Mouse (Mus musculus) bone marrow, adult 2 months (tissue): ENCODE data around the gene Galnt6. TPM values are rescaled to one million over a fixed set of nuclear protein-coding genes. Genes with fewer than 3 reads are reported as not detected.
A peak's percentile ranks its signal among the peaks of the same experiment; 100 is the strongest.
"Not testable (repeated sequence)": the region's sequence is repeated elsewhere in the genome, so short reads cannot be mapped to it uniquely, and the experiment has no call there.

Experiments used
- H3K27ac ChIP-seq: fragments of 200-500 bp; 2 replicates; pipeline ENCODE4 v1.5.1; 2012; ENCODE audit warnings: low read depth, mild to moderate bottlenecking, control low read depth, inconsistent platforms, low read length; ENCODE audit not compliant: control insufficient read depth, poor library complexity, insufficient read depth
- H3K4me1 ChIP-seq: fragments of 200-500 bp; 2 replicates; pipeline ENCODE4 v1.6.1; 2011; ENCODE audit warnings: low read length; ENCODE audit not compliant: control insufficient read depth, insufficient read depth
- H3K4me3 ChIP-seq: fragments of 200-500 bp; replicated peaks from 2 replicates; pipeline ENCODE3; 2011; ENCODE audit warnings: mild to moderate bottlenecking, low read depth, low read length, control low read depth; ENCODE audit not compliant: control insufficient read depth
- CTCF ChIP-seq: fragments of 200-500 bp; IDR thresholded peaks from 2 replicates; pipeline ENCODE4 v1.5.1; 2011; ENCODE audit warnings: low read length, control low read depth; ENCODE audit not compliant: control insufficient read depth, insufficient read depth
- POLR2A ChIP-seq: fragments of 200-500 bp; IDR thresholded peaks from 2 replicates; pipeline ENCODE4 v1.6.1; 2011; ENCODE audit warnings: low read depth, mild to moderate bottlenecking, control low read depth, low read length, borderline replicate concordance; ENCODE audit not compliant: control insufficient read depth
- WGBS: fragments of 180-500 bp; shearing (Covaris S2); methylation state at CpG from one replicate; pipeline ENCODE4 v1.1.7; 2018; 5-methylcytosine and 5-hydroxymethylcytosine counted together
- polyA plus RNA-seq: library from polyadenylated mRNA; stranded (reverse); fragments of >200 nt; gene quantifications from 2 replicates; pipeline ENCODE4 v1.2.4, GENCODE M21; 2011; ENCODE audit warnings: low replicate concordance; ENCODE audit not compliant: missing spikeins, insufficient read depth, insufficient read length

Gene Galnt6
- polyA plus RNA-seq, result 4.4 and 11.8 TPM in 2 replicates

DNA sequence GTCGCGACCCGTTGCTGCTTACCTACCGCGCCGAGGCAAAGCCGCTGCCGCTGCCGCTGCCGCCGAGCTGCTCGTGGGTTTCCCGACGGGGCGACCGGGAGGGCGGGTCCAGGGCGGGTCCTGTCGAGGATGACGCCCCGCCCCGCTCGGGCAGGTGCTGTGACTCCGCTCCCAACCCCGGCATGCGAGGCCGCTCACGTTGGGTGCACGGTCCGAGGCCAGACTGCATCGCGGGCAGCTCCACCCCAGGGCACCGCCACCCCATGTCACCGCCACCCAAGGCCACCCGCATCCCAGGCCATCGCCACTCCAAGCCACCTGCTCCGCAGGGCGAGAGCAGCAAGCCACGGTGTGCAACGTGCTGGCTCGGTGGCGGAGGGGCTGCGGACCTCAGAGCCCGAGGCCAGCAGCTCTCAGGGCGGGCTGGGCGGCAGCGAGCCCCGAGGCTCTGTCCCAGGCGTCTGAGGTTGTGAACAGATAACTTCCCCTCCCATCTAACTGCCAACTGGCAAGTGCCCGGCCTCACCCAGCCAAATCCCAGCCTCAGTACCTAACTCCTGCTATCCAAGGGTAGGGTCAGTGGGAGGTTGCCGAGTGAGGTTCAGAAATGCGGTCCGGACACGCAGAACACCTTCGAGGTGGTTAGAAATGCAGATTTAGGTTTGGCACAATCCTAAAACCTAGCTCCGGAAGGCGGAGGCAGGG, at the start of gene Galnt6:
Galnt6 (minus strand) TSS at position 96 of the 705 bp plus-strand sequence.
- H3K27ac ChIP-seq, result peak within 1 kb of the TSS; percentile 47
- 13% methylated on average over 49 of the region's 57 CpGs for WGBS

DNA sequence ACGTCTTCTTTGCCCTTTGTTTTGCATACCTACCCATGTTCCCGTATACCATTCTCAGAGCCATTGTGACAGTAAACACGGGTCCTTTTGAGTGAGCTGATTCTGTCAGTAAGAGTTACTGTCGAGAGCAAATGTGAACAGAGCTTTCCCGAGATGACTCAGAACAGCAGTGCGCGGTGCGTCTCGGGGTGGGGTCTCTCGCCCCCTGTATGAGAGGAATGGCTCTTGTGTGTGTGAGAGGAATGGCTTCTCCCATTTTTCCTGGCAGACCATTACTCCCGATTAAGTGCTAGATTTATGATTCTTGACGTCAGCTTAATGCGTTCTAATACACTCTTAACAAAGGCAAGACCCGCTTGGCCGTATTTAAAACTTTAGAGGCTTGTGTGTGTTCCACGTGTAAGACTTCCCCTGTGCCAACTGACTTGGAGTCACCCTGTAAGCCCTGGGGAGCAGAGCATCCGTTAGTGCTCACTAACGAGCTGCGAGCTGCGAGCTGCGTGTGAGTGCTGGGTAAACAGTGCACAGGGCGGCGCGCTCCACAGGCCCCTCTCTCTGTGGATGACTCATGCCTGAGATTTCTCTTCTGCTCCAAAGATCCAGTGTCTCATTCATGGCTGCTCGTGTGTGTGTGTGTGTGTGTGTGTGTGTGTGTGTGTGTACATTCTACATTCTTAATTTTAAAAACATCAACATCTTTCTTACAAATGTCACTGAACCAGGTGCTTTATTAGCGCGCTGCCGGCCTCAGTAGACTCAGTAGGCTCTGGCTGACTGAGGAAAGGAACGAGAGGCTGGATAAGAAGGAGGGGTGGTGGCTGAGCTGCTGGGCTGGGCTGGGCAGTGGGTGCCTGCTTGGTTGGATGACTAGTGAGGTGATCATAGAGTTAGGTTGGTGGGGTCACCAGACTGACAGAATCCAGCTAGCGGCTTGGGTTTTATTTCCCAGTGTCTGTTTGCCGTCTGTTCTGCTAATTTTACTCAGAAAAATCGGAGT, 48.1 kb upstream of the Galnt6 start:
- no peak for TF ChIP-seq CTCF
- H3K4me3 ChIP-seq, result no peak overlapping the region
- H3K27ac ChIP-seq, result no peak overlapping the region; the same call in 1 of the 2 replicates
- H3K4me1 ChIP-seq, result no peaks in the 10 kb centered on the region
- 75% methylated on average over 32 of the region's 32 CpGs for WGBS

More for the DNA sequence above, at the start of gene Galnt6:
- peak within 1 kb of the TSS; percentile 65 for H3K4me3 ChIP-seq
- peaks cover 2% of the 10 kb centered on the region; the same call in 1 of the 2 replicates for H3K4me1 ChIP-seq
- peak; percentile 11; the same call in 1 of the 2 replicates for TF ChIP-seq POLR2A
- TF ChIP-seq CTCF, result no peak

DNA sequence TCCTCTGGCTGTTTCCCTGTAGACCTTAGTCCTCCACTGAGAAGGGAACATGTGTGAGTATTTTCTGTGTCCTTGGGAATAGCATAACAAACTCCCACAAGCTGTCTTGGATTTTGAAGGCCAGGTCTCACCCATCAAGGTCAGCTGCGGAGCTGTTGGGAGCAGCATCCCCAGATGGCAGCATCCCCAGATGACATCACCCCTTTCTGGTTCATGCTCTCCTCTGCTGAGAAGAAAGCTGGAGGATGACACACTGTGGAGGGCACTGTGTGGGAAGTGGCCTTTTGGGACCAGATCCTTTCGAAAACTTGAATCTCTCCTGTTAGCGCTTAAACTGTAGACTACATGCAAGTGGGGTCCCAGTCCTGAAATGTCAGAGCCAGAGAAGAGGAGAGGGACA, 47.2 kb upstream of the Galnt6 start:
- WGBS, result 92% methylated on average over 3 of the region's 3 CpGs
- Histone ChIP-seq H3K27ac (no peak overlapping the region), H3K4me3 (no peak overlapping the region), H3K4me1 (no peaks in the 10 kb centered on the region)
- TF ChIP-seq CTCF, result no peak
- TF ChIP-seq POLR2A, result no peak

DNA sequence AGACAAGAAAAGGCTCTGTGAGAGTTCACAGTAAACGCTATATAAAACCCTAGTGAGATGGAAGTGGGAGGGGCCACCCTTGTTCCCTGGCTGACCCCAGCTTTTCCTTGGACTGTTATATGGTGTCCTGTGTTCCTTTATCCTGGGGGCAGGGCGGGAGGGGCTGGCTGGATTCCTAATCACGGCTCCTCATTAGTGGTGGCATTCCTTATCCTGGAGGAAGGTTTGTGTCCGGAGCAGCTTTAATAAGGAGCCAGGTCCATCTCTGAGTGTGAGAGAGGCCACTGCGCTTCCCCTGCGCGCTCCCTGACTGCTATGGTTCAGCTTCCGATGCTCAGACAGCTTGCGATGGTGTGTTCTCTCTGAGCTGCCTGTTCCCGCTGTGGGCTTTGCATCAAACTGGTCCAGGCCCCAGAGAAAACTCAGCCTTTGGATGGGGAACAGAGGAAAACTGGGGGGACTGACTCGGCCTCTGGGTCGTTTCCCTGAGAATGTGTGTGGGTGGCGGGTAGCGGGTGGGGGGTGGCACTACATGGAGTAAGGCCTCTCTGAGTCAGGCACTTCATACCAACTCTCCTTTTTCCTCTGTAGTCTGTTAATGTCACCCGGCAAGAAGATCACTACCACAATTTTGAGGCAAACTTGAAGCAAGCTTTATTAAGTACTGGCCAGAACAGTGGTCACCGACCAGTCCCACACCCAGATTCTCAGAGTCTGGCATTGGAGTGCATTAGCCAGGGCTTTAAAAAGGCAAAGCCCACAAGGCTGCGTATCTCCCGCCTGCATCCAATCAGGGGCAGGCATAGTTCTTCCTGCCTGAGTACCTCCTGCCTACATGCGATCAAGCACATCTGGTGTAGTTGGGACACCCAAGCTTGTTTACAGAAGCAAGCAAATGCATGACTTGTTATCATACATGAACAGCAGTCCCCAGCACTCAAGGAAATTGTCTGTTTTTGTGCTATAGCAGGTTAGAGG, 46.3 kb upstream of the Galnt6 start:
- Histone ChIP-seq H3K27ac (no peak overlapping the region), H3K4me1 (no peaks in the 10 kb centered on the region), H3K4me3 (no peak overlapping the region)
- 70% methylated on average over 19 of the region's 19 CpGs for WGBS
- TF ChIP-seq POLR2A (no peak), CTCF (no peak)

DNA sequence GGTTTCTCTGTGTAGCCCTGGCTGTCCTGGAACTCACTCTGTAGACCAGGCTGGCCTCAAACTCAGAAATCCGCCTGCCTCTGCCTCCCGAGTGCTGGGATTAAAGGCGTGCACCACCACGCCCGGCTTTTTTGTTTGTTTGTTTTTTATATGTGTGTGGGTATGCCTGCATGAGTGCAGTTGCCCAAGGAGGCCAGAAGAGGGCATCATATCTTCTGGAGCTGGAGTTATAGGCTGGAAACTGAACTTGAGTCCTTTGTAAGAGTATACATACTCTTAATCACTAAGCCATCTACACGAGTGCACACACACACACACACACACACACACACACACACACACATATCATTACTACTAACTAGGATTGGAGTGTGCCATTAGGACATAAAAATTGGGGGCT, 44.7 kb upstream of the Galnt6 start:
- not testable (repeated sequence) for H3K27ac ChIP-seq, H3K4me3 ChIP-seq, H3K4me1 ChIP-seq
- WGBS, result 83% methylated on average over 6 of the region's 6 CpGs

DNA sequence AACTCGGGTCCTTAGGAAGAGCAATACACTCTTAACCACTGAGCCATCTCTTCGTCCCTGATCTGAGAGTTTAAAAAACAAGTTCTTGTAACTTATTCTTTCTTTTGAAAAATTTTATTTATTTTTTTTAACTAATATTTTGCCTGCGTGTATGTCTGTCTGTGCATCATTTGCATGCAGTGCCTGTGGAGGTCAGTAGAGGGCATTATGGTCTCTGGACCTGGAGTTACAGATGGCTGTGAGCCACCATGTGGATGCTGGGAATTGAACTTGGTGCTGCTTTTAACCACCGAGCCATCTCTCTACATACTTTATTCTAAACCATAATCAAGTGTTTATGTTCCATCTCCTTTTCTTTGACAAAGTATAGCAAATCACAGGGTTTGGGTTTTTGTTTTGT, 43.5 kb upstream of the Galnt6 start:
- Histone ChIP-seq H3K27ac (no peak overlapping the region), H3K4me1 (no peaks in the 10 kb centered on the region), H3K4me3 (no peak overlapping the region)
- no peak for TF ChIP-seq CTCF
- no peak for TF ChIP-seq POLR2A
- 76% methylated on average over 4 of the region's 4 CpGs for WGBS

DNA sequence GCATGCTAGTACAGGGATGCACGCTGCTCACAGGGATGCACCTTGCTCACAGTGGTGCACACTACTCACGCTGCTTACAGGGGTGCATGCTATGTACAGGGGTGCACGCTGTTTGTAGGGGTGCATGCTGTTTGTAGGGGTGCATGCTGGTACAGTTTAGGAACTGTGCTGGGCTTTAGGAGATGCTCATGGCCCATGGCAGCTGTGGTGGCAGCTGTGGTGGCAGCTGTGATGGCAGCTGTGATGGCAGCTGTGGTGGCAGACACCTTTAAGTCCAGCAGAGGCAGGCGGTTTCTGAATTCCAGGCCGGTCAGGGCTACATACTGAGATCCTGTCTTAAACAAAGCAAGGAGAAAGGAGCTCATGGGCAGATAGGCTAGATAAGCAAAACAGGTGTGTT, 41.2 kb upstream of the Galnt6 start:
- 89% methylated on average over 5 of the region's 5 CpGs for WGBS
- TF ChIP-seq CTCF (no peak), POLR2A (no peak)
- no peak overlapping the region for H3K27ac ChIP-seq
- no peak overlapping the region for H3K4me3 ChIP-seq
- no peaks in the 10 kb centered on the region for H3K4me1 ChIP-seq

DNA sequence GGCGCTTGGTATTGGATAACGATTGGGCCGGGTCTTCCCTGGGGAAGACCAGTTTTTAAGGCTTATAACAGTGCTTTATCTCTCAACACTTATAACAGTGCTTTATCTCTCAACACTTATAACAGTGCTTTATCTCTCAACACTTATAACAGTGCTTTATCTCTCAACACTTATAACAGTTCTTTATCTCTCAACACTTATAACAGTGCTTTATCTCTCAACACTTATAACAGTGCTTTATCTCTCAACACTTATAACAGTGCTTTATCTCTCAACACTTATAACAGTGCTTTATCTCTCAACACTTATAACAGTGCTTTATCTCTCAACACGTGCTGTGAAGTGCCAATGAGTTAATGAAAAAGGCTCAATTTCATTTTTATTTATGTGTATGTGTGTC, 39.8 kb upstream of the Galnt6 start:
- not testable (repeated sequence) for H3K27ac ChIP-seq, H3K4me1 ChIP-seq, H3K4me3 ChIP-seq
- WGBS, result 89% methylated on average over 4 of the region's 4 CpGs
